Comparison of ENCODE assay signal across 13 mouse cellular contexts in genomic region chr1:89207306-89207705, GRCm38 (mm10).
A peak's percentile ranks its signal among the peaks of the same experiment; 100 is the strongest.
DNase-seq lines count a peak whose midpoint lies in the region; ATAC-seq and TF ChIP-seq lines count a peak whose summit lies in the region.
"Had no signal": no experiment of that assay in that cellular context is flagged by ENCODE, and none has a peak within 500 bp of the region (broad histone marks: within the 10 kb centered on the region; RNA-seq: fewer than 3 reads in every experiment).

No protein-coding gene starts in this region.

- no peaks in the 10 kb centered on the region for H3K27me3 ChIP-seq in forebrain, postnatal 0 days (ENCODE audit: insufficient read depth, low read length)
- no peaks in the 10 kb centered on the region for H3K27me3 ChIP-seq in forebrain, embryonic 11.5 days (ENCODE audit: control insufficient read depth, insufficient read depth, low read length)
- no peaks in the 10 kb centered on the region for H3K27me3 ChIP-seq in E14TG2a.4 (ENCODE audit: insufficient read depth, low read length)
- H3K27me3 ChIP-seq: embryonic facial prominence, embryonic 12.5 days; liver, embryonic 15.5 days had no signal

- H3K9ac ChIP-seq in forebrain, postnatal 0 days: no peak overlapping the region
- H3K9ac ChIP-seq in forebrain, embryonic 11.5 days (ENCODE audit: low read length): no peak overlapping the region
- H3K9ac ChIP-seq: embryonic facial prominence, embryonic 12.5 days; liver, embryonic 15.5 days had no signal

- H3K4me3 ChIP-seq in forebrain, postnatal 0 days (ENCODE audit: low read depth, low read length): no peak overlapping the region
- no peak overlapping the region for H3K4me3 ChIP-seq in forebrain, embryonic 11.5 days (ENCODE audit: low read depth, low read length)
- H3K4me3 ChIP-seq in E14TG2a.4 (replicated peaks; ENCODE audit: low read length): no peak overlapping the region
- H3K4me3 ChIP-seq: embryonic facial prominence, embryonic 12.5 days; liver, embryonic 15.5 days had no signal

- peak; percentile 77 for TF ChIP-seq CTCF in forebrain, postnatal 0 days (IDR thresholded peaks at IDR 0.05; ENCODE audit: low read depth)
- TF ChIP-seq CTCF in E14TG2a.4 (conservative IDR thresholded peaks at IDR 0.05; ENCODE audit: low read length): peak; percentile 29

- no peaks in the 10 kb centered on the region for H3K9me3 ChIP-seq in forebrain, postnatal 0 days (ENCODE audit: low read length)
- H3K9me3 ChIP-seq in forebrain, embryonic 11.5 days (ENCODE audit: control insufficient read depth, low read length): no peaks in the 10 kb centered on the region
- peaks cover 11% of the 10 kb centered on the region; the same call in 1 of the 2 replicates for H3K9me3 ChIP-seq in E14TG2a.4 (ENCODE audit: low read length)
- H3K9me3 ChIP-seq: embryonic facial prominence, embryonic 12.5 days; liver, embryonic 15.5 days had no signal

- no peak overlapping the region for H3K4me2 ChIP-seq in forebrain, postnatal 0 days (ENCODE audit: low read depth)
- H3K4me2 ChIP-seq in forebrain, embryonic 11.5 days (ENCODE audit: low read depth, low read length, severe bottlenecking): no peak overlapping the region
- H3K4me2 ChIP-seq: embryonic facial prominence, embryonic 12.5 days; liver, embryonic 15.5 days had no signal

- no peak overlapping the region for H3K27ac ChIP-seq in forebrain, postnatal 0 days (ENCODE audit: low read depth, low read length)
- H3K27ac ChIP-seq in forebrain, embryonic 11.5 days (ENCODE audit: low read depth, low read length): no peak overlapping the region
- H3K27ac ChIP-seq: embryonic facial prominence, embryonic 12.5 days; liver, embryonic 15.5 days had no signal

- no peaks in the 10 kb centered on the region for H3K4me1 ChIP-seq in forebrain, postnatal 0 days (ENCODE audit: insufficient read depth)
- no peaks in the 10 kb centered on the region for H3K4me1 ChIP-seq in forebrain, embryonic 11.5 days (replicated peaks; ENCODE audit: control insufficient read depth, insufficient read depth, low read length)
- H3K4me1 ChIP-seq in E14TG2a.4 (replicated peaks; ENCODE audit: low read depth, low read length): no peaks in the 10 kb centered on the region
- H3K4me1 ChIP-seq: embryonic facial prominence, embryonic 12.5 days; liver, embryonic 15.5 days had no signal

- WGBS in forebrain, postnatal 0 days: 0% methylated on average over 1 of the region's 1 CpGs
- 13% methylated on average over 1 of the region's 1 CpGs for WGBS in forebrain, embryonic 11.5 days

- DNase-seq in forebrain, postnatal 0 days: peak; percentile 75
- no peak for DNase-seq in forebrain, embryonic 11.5 days (ENCODE audit: low spot score)
- DNase-seq in layer of hippocampus, adult 9-11 months: peak; percentile 27
- no peak for DNase-seq in layer of hippocampus, postnatal 36 days
- no peak for DNase-seq in spleen, adult 12 weeks (ENCODE audit: low spot score)
- DNase-seq in ovary, adult 18-20 months (ENCODE audit: low spot score): no peak
- DNase-seq: adrenal gland, postnatal 10 days; heart, postnatal 14 days; right cerebral cortex, postnatal 14 days had no signal

- peak; percentile 78; the same call in 1 of the 2 replicates for ATAC-seq in forebrain, postnatal 0 days
- ATAC-seq in forebrain, embryonic 11.5 days (replicated peaks; ENCODE audit: low FRiP score): no peak
- ATAC-seq in common myeloid progenitor, adult 5-6 weeks (replicated peaks; ENCODE audit: low read depth, poor library complexity, severe bottlenecking): 0 out of 2 replicates have a peak, but pooled peaks have one; percentile 32

- H3K36me3 ChIP-seq in forebrain, postnatal 0 days (ENCODE audit: insufficient read depth): no peaks in the 10 kb centered on the region
- H3K36me3 ChIP-seq in forebrain, embryonic 11.5 days (ENCODE audit: control insufficient read depth, insufficient read depth, low read length): no peaks in the 10 kb centered on the region
- H3K36me3 ChIP-seq in E14TG2a.4 (ENCODE audit: insufficient read depth, low read length): no peaks in the 10 kb centered on the region
- H3K36me3 ChIP-seq: embryonic facial prominence, embryonic 12.5 days; liver, embryonic 15.5 days had no signal

Comparison
In these comparisons a context has a peak if more than half of its experiments do, and no peak if none do; other contexts are left out.
1. DNase-seq: peak in forebrain, postnatal 0 days (single experiment) and layer of hippocampus, adult 9-11 months (single experiment); none in forebrain, embryonic 11.5 days (single experiment), layer of hippocampus, postnatal 36 days (0 of 2), spleen, adult 12 weeks (single experiment) and ovary, adult 18-20 months (single experiment).